Mouse (Mus musculus) CD4-positive, CD25-positive, alpha-beta regulatory T cell, adult 4 months (primary cell): Measurements from ENCODE around the gene Ercc1. TPM values are rescaled to one million over a fixed set of nuclear protein-coding genes. Genes with fewer than 3 reads are reported as not detected.

Experiments used
- ATAC-seq: one replicate; pipeline ENCODE4 v1.8.0; 2017
- polyA plus RNA-seq, 2 experiments: library from polyadenylated mRNA; unstranded; fragments of 100-300 nt; shearing (Covaris generic); gene quantifications; one replicate each; pipeline ENCODE4 v1.2.1; 2017

The Ercc1 gene
- polyA plus RNA-seq, 2 experiments from 2014 or later, result 71.2 to 78.1 TPM

DNA sequence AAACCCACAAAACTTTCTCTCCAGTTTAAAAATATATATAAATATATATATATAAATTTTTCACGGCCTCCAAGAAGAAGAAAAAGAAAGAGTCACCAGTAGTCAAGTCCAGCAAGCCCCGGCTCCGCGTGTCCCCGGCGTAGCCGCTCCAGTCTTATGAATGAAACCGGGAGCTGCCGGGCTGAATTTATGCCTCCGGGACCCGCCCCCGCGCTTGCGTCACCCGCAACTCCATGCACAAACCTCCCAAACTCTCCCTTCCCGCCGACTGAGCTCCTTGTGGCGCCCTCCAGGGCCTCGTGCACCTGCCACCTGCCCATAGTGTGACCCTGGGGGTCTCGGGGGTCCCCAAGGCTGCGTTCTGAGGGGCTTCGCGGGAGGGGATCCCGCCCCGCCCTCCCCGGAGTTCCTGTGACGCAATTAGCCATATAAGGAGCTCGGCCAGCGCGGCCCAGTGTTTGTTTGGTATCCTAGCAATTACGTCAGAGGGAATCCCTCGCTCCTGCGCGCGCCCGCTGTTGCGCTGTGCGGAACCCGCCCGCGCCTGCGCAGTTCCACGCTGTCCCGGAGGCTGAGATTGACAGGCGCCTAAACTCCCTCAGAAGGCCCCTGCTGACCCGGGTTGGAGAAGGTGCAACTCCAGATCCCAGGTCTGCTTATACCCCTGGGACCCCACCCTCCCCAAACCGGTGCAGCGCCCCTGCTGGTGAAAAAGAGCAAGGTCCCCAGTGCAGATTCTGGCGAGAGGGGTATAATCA is 34.5 kb upstream of the Ercc1 start, which contains the start of gene Fosb:
TSS of gene Fosb (minus strand) at position 168 of the 758 bp plus-strand sequence.
- ATAC-seq, result peak; percentile 75

- no peak for ATAC-seq
Observed at GRCm38 (mm10) chr7:19311991-19312390, 32.6 kb upstream of the Ercc1 start.

- ATAC-seq, result no peak
Observed at GRCm38 (mm10) chr7:19314033-19314432, 30.5 kb upstream of the Ercc1 start.

GRCm38 (mm10) chr7:19316451-19317161 is 28.0 kb upstream of the Ercc1 start:
- ATAC-seq, result no peak

- ATAC-seq, result no peak
Observed at GRCm38 (mm10) chr7:19318201-19318600, 26.4 kb upstream of the Ercc1 start.

- no peak for ATAC-seq
Observed at GRCm38 (mm10) chr7:19318676-19319075, 25.9 kb upstream of the Ercc1 start.

DNA sequence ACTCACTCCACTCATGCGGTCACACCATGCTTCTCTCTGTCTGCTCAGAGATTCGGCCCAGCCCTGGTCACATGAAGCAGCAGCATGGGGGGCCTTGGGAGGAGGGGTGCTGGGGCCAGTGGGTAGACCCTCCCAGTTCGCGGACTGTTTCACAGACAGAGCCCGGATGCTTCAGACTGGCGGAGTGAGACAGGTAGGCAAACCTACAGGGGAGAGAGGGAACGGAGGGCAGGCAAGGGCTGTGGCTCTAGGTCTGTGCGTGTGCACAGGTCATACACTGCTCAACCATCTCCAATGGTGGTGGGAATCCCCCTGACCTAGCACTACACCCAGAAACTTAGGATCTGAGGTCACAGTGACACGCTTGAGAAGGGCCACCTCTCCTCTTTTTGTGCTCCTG is 25.1 kb upstream of the Ercc1 start:
- ATAC-seq, result peak; percentile 52

DNA sequence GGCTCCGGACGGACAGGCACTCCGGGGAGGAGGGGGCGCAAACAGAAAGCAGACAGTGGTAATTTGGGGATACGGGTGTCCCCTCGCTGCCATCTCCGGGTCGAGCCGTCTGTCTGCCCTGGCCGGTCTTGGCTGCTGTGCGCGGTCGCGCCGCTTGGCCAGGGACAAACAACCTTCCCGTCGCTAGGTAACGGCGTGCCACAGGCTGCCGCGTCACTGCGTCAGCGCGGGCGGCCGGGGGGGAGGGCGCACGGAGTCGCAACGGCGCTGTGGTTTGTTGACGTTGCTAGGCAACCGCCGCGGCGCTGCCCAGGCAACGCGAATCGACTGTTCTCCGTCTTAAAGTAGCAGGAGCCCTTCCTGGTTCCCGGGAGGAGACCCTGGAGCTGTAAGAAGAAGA is 24.7 kb upstream of the Ercc1 start:
- ATAC-seq, result peak; percentile 84

DNA sequence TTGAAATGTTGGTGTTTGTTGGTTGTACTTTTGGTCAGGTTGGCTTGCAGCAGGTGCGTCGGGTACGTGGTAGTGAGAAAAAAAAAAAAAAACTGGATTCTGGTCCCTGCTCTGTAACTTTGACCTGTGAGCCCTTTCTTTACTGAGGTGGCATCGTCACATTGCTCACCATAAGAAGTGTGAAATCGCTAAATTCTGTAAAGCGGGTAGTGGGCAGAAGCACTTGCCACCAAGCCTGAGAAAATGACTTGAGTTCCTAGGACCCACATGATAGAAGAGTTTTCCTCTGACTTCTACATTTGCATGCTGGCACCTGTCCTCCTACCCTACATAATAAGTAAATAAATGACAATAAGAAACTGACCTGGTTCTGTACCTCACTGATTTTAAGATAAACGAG is 23.9 kb upstream of the Ercc1 start:
- no peak for ATAC-seq

GRCm38 (mm10) chr7:19321464-19321863 is 23.1 kb upstream of the Ercc1 start:
- peak; percentile 60 for ATAC-seq

GRCm38 (mm10) chr7:19322489-19322888 is 22.1 kb upstream of the Ercc1 start:
- ATAC-seq, result no peak

GRCm38 (mm10) chr7:19324221-19324620 is 20.4 kb upstream of the Ercc1 start:
- no peak for ATAC-seq

GRCm38 (mm10) chr7:19325262-19326199 is 19.0 kb upstream of the Ercc1 start:
- peak; percentile 60 for ATAC-seq

DNA sequence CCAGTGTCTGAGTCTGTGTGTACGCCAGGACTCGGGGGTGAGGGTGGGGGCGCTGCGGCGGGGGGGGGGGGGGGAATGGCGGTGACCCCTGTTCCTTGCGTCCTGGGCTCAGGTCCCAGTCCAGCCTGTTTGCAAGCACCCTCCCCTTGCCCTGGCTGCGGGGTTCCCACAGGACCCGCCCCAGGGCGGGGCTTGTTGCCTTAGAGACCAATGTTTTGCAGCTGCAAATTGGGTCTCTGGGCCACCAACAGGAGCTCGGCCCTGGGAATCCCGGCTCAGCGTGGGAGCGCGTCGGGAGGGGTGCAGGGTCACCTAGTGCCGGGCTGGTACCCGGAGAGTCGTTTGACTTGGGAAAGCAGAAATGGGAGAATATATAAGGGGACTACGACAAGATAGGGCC is 18.2 kb upstream of the Ercc1 start:
- peak; percentile 13 for ATAC-seq

DNA sequence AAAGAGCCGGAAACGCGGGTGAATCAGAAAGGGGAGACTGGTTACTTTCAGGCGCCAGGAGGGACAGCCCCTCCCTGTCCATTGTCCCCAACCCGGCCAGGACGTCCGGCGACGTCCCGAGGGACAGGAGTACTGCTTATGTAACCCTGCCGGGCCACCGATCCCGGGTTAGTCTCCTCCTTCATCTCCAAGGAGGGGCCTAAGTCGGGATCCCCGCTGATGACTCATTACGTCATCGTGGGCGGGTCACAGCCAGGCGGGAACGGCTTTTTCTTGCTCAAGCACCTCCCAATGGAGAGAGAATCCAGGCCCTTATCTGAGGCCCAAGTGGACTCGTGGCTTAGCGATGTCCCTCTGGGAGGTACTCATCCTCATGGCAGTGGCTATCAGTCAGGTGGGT is 17.4 kb upstream of the Ercc1 start:
- ATAC-seq, result no peak

DNA sequence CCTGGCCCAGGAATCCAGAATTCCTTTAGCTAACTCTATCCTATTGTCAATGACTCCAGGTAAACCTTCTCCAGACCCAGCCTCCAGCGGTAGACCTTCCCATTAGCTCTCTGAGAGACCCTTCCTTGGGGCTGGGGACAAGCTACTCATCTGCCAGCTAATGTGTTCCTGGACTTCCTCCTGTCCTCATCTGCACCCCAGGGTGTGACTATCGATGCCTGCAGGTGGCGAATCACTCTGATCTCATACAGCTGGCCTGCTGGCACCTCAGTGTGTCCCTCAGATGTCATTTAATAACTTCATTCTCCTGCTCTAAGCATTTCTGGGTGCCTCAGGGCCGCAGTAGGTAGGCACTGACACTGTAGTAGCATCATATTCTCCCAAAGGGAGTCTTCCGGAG is 16.8 kb upstream of the Ercc1 start:
- no peak for ATAC-seq

GRCm38 (mm10) chr7:19328425-19328824 is 16.2 kb upstream of the Ercc1 start:
- ATAC-seq, result no peak

DNA sequence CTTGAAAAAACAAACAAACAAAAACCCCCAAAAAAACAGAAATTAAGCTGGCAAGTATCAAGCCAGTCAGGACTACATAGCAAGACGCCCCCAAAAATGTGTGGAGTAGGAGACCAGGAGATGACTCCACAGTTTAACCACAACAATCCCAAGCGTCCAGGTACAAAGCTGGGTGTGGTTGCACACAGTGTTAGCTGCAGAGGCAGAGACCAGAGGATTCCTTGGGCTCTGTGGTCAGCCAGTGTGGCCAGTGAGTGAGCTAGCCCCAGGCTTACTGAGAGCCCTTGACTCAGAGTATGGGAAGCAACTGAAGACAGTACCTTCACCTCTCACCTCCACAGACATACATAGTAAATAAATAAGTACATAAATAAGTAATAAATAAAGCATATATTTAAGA is 12.7 kb upstream of the Ercc1 start:
- no peak for ATAC-seq

DNA sequence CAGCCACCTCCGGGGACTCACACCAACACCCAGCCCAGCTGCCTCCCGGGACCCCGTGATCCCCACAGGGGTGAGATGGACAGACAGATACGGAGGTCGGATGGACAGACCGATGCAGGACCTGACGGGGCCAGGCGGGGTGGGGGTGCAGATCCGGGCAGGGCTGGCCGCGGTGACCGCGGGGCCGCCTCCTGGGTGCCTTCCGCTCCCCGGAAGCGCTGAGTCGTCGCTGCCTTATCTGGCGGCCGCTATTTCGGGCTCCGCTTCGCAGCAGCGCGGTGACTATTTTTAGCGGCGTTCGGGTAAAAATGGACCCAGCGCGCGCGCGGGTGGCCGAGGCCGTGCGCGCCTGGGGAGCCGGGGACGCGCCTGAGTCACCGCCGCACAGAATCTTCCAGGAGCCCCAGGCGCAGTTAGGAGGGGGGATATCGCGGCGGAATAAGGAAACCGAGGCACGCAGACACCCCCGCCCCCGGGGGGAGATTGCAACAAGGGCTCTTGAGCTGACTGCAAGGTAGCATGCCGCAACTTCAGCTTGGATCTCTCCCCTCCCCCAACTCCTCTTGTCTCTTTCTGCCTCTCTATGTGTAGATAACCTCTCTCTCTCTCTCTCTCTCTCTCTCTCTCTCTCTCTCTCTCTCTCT is 11.7 kb upstream of the Ercc1 start:
- ATAC-seq, result peak; percentile 97

DNA sequence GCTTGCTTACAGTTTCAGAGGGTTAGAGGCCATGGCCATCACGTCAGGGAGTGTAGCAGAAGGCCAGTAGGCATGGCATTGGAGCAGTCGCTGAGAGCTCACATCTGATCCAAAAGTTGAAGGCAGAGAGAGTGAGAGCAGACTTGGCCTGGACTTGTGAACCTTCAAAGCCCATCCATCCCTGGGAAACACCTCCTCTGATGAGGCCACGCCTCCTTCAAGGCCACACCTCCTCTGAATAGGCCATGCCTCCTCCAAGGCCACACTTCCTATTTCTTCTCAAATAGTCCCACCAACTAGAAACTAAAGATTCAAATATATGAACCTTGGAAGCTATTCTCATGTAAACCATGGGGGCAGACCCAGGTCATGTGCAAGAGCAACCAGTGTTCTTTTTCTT is 9.0 kb upstream of the Ercc1 start:
- no peak for ATAC-seq

DNA sequence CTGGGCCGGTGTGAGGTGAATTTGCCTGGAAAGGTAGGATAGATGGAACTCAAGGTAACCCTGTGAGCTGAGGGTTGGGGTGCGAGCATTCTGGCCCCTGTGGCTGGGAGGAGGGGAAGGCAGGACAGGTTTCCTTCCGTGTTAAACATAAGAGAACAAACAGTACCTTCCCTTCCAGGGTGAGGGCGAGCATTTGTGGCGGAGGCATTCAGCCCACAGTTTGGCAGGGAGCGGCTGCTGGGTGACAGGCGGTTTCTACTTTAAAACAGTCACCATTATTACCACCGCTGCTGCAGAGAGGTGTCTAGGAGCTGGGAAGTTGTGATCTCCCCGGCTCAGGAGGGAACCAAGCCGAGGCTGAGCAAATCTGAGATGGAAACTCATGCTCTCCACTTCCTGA is 7.5 kb upstream of the Ercc1 start:
- no peak for ATAC-seq

DNA sequence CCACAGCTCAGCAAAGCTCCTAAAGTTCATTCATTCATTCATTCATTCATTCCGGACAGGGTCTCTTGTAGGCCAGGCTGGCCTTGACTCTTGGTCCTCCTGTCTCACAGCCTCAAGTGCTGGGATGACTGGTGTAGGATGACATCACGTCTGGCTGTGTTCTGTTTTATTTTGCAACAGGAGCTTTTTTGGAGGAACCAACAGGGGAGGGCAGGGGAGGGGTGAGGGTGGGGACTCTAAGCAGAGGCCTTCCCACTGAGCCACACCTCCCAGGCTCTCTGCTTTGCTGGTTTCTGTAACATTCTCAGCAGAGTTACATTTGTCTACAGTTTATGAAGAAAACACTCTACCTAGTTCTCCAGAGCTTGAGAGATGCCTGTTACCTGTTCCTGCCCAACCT is 6.5 kb upstream of the Ercc1 start:
- ATAC-seq, result no peak

DNA sequence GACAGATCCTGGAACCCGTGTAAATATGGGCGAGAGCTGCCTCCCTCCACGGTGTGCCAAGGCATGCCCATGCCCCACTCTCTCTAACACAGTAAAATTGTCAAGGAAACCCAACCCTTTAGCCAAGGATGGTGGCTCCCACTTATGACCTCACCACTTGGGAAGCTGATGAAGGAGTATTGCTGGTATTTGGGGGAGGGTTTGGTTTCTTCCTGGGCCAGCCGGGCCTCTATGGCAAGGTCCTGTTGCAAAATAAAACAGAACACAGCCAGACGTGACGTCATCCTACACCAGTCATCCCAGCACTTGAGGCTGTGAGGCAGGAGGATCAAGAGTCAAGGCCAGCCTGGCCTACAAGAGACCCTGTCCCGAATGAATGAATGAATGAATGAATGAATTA is 6.0 kb upstream of the Ercc1 start:
- ATAC-seq, result no peak
